Mouse (Mus musculus): ENCODE results near the gene Zkscan17.

GRCm38 (mm10) chr11:59538387-59538786 is 11.8 kb upstream of the Zkscan17 start:
- TF ChIP-seq EP300 (IDR thresholded peaks at IDR 0.05; ENCODE audit: insufficient read depth, low read depth, low read length): no peak
- peak; percentile 58 for TF ChIP-seq CTCF (IDR thresholded peaks at IDR 0.05; ENCODE audit: low read depth, low read length)

All from ES-Bruce4 (cell line).